Mouse (Mus musculus): ENCODE data around the gene Tmc4. TPM values are rescaled to one million over a fixed set of nuclear protein-coding genes. Genes with fewer than 3 reads are reported as not detected.

The Tmc4 gene
- total RNA-seq, 2 experiments from 2014 or later, result 11.4 to 17.7 TPM

DNA sequence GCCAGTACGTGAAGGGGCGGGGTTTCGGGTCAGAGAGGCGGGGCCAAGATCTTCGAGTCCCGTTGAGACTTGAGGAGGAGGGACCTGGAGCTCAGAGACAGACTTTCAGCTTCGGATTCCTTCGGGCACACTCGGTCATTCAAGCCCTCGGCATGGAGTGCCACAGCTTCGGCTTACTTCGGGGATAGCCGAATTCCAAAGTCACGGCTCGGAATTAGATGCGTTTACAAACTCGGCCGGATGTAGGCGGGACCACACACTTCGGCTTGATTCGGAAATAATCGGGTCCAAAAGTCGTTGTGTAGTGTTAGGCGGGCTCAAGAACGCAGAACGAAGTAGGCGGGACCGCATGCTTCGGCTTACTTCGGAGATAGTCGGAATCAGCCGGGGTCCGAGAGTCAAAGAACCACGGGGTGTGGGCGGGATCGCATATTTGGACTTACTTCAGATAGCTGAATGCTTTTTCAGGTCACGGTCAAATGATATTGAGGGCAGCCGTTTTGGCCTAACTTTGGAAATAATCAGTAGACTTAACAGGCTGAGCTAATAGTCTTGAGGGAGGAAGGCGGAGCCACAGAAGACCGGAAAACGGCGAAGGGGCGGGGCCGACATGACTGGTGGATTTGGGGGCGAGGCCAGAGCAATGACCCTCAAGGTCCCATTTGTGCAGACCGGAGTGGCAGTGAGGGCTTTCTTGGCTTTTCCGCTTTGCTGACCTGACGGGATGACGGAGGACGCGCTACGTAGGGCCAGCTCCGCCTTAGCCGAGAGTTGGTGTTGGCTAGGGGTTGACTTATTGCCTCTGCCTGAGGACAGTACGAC, 15.8 kb upstream of the Tmc4 start, which contains the start of gene Mboat7:
Gene Mboat7 (minus strand): TSS at position 537 of the 822 bp plus-strand sequence.
- DNase-seq (ENCODE audit: low spot score in 2 of 2), result peak; percentile 85 to 92

DNA sequence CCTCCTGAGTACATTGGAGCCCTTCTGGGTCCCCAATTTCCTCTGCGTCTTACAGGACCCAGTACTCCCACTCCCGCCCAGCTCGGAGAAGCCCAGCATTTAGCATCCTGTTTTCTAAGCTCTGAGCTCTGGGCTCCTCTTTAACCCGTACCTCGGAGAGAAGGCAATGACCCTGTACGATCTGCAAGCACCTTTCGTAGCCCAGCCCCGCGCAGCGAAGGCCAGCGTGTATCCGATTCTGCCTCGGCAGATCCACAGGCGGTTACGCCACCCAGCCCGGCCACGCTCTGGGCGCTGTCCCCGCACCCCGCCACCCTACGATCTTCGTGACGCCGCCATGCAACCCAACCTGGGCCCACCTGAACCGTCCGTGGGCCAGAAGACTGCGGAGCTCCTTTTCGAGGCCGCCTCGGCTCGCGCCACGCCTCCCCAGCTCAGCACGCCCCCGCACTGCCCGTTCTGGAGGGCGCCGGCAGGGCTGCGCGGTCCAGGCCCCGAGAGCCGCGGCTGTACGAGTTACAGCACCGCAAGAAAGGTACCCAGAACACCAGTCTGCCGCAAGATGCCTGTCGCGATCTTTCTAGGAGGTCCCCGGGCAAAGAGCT, 15.1 kb upstream of the Tmc4 start, which contains the start of gene Tsen34:
Gene Tsen34 (plus strand): TSS at position 482 of the 605 bp plus-strand sequence.
- no peak for DNase-seq (ENCODE audit: low spot score in 2 of 2)

GRCm38 (mm10) chr7:3691919-3692318, 14.6 kb upstream of the Tmc4 start:
- DNase-seq (ENCODE audit: low spot score in 2 of 2), result no peak

DNA sequence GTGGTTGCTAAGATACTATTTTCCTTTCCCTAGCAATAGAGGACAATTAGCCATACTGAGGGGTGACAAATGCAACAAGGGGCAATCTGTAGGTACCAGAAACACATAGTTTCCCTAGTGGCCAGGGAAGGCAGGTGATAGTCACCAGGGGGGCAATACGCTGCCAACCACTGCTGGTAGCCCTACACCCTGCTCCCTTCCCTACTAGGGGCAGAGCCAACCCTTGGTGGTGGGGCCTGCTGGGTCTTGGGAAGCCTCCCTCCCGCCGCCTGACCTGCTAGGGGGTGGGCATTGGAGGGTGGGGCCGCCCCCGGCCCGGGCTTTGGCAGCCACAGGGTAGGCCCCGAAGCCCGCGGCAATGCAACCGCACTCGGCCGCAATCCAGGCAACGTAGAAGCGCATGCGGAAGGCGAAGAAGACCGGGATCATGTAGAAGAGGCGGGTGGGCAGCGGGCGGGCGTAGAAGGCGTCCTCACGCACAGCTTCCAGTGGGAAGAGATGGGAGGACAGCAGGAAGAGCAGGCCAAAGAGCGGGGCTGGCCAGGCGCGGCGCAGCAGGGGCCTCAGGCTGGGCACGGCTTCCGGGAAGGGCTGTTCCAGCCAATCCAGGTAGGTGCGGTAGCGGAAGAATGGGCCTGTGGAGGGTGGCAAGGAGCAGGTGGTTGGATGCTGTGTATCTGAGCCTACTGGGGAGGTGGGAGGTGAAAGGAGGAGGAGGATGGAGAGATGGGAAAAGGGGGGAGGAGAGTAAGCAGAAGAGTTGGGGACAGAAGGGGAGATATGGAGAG, 8.2 kb upstream of the Tmc4 start:
- no peak for DNase-seq (ENCODE audit: low spot score in 2 of 2)

- no peak for DNase-seq (ENCODE audit: low spot score in 2 of 2)
Observed at GRCm38 (mm10) chr7:3684698-3685097, 7.3 kb upstream of the Tmc4 start.

- no peak for DNase-seq (ENCODE audit: low spot score in 2 of 2)
Observed at GRCm38 (mm10) chr7:3683908-3684550, 6.7 kb upstream of the Tmc4 start.

- DNase-seq (ENCODE audit: low spot score in 2 of 2), result no peak
Observed at GRCm38 (mm10) chr7:3676371-3676770, 982 bp downstream of the Tmc4 start.

GRCm38 (mm10) chr7:3675228-3675548, 2.2 kb downstream of the Tmc4 start:
- DNase-seq (ENCODE audit: low spot score in 2 of 2), result no peak

DNA sequence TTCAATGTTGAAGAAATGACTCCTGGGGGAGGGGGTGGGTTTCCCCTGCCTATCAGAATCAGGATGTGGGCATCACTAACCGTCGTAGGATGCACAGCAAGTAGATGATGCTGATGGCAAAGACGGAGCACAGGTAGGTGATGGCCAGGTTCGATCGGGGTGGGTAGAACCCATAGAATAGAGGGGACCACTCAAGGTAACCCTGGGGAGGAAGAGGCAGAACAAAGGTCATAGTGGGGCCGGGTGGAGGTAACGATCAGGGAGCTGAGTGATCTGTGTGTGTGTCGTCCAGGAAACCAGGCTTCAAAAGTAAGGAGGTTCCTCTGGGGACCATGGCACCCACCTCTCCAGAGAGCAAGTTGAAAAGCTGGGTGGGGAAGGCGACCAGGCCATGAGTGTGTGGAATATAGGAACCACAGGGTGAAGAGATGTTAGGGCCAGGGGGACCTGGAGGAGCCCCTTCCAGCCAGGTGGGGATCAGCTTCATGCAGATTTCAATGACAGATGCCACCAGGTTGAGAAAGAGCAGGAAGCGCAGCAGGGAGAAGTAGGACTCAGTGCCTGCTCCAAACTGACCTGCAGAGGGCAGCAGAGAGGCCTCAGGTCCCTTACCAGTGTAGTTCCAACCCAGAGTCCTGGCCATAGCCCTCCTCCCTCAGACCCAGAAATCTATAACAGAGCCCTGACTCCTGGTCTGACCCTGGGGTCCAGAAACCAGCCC, 2.7 kb downstream of the Tmc4 start:
- DNase-seq (ENCODE audit: low spot score in 2 of 2), result peak; percentile 44 to 68

DNA sequence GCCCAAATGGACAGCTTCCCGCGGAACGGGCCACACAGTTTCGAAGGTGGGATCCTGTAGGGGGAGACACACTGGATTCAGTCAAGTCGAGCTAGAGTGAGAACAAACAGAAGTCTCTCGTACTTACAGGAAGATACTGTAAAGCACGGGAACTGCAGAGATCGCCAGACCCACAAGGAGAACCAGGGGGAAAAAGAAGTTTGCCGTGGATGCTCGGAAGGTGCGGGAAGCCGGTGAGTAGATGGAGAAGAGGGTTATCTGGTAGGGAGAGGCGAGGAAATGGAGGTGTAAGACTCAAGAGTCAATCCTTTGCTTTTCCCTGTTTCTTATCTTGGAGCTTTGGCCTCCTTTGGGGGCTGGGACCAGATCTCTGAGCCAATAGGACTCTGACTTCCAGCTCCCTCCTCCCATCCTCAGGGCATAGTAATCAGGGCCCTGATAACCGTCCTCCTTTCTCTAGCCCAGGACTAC, 10.4 kb downstream of the Tmc4 start:
- DNase-seq (ENCODE audit: low spot score in 2 of 2), result no peak

DNA sequence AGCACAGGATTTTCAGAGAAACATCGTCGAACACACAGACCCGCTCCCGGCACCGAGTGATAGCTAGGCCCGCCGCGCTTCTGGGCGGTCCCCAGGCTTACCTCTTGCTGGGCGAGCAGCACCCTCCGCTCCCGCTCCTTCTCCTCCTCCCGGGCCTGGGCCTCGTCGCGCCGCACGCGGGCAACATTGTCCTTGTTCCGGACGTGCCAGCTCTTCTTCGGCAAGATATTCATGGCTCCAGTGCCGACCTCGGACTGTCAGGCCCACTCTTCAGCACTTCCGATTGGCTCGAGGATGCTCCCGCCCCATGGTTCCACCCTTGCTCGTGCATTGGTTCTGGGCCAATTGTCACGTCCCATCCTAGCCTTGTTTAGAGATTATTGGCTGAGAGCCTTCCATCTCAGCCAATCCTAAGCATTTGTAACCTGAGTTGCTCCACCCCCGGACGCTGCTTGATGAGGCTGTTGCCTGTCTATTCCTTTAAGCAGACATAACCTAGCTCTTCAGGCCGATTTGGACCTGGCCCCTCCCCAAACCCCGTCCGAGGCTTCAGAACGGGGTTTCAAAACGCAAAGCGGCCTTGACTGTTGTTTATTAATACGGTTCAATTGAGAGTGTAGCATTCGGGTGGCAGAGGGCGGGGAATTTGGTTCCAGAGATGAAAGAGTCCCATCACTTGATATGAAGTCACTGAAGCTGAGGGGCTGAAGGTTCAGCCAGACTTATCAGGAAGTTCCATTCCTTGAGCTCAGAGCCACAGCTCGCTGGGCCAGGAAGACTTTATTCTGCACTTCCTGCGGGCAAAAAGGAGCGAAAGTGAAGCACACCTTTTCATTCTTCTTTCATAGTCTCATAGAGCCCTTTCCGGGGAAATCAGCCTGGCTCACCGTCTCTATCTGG, 11.9 kb downstream of the Tmc4 start, which contains the start of gene Leng1:
Gene Leng1 (minus strand): TSS at position 626 of the 900 bp plus-strand sequence.
- DNase-seq (ENCODE audit: low spot score in 2 of 2), result peak; percentile 79 to 91

DNA sequence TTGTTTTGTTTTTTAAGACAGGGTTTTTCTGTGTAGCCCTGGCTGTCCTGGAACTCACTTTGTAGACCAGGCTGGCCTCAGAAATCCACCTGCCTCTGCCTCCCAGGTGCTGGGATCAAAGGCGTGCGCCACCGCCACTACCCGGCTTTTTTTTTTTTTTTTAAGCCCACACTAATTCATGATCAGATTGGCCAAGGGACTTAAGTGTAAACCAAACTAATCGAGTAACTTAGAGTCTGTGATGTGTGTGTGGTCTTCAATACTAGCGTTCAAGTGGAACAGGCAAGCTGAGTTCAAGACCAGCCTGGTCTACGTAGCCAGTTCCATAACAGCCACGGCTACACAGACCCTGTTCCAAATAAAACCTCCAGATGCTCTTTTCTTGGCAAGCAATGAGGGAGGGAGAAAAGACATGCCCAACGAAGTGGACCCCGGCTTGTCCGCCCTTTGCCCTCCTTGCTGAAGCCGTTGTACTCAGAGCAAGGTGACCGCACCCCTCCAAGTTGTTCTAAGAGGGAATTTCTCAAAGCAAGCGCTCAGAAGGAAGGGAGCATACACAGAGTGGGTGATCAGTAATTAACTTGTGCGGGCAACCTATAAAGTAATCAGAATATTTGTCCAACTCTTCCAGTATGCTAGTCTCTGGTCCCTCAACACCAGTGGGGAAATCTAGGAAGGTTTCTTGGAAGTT, 12.7 kb downstream of the Tmc4 start:
- no peak for DNase-seq (ENCODE audit: low spot score in 2 of 2)

GRCm38 (mm10) chr7:3658578-3658977, 18.8 kb downstream of the Tmc4 start:
- no peak for DNase-seq (ENCODE audit: low spot score in 2 of 2)

DNA sequence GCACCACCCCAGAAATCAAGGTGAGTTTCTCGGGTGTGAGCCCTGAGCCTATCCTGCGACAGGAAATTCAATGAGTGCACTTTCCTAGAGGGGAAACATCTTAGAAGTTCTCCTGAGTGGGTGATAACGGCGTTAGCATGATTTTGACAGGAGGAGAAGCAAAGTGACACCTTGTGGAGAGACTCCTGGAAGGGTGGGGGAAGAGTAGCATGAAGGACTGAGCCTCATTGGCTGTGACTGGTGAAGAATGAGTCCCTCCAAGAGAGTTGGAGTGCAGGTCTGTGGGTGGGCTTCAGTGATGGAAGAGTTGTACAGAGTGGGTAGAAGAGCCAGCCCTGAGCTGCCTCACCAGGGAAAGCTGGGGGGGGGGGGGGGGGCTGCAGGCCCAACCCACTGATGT, 20.4 kb downstream of the Tmc4 start:
- no peak for DNase-seq (ENCODE audit: low spot score in 2 of 2)

DNA sequence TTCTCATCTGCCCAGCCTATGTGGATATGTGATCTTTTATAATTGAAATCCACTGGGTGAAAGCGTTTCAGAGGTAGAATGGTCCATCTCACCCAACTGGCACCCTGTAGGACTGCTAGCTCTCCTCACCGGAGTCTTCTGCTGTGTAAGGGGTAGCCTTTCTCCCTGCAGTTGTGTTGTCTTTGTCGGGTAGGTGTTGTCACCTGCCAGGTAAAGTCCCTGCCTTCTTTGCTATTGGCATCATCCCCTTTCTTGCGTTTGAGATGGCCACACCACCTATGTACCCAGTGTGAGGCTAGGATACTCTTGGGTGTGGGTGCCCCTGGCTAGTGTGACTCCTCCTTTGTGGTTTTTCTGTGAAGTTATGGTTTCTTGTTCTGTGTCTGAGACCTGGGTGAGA, 30.7 kb downstream of the Tmc4 start:
- no peak for DNase-seq (ENCODE audit: low spot score in 2 of 2)

DNA sequence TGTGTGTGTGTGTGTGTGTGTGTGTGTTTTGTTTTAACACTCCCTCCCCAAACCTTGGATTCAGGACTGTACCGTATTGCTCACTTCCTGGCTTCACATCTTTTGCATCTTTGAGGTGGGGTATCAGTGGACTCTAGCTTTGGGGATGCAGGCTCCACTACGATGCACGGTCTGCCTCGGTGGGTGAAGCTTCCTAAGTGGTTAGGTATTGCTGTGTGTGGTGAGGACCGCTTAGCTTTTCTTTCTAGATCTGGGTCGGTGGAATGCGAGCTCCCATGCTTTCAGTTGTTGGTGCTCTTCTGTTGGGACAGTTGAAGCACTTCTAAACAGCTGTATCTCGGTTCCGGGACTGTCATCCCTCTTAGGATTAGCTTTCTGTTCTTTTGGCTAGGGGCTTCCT, 31.2 kb downstream of the Tmc4 start:
- no peak for DNase-seq (ENCODE audit: low spot score in 2 of 2)

GRCm38 (mm10) chr7:3645488-3646025, 31.8 kb downstream of the Tmc4 start:
- peak in 1 of 2 experiments; percentile 25 for DNase-seq (ENCODE audit: low spot score in 2 of 2)

DNA sequence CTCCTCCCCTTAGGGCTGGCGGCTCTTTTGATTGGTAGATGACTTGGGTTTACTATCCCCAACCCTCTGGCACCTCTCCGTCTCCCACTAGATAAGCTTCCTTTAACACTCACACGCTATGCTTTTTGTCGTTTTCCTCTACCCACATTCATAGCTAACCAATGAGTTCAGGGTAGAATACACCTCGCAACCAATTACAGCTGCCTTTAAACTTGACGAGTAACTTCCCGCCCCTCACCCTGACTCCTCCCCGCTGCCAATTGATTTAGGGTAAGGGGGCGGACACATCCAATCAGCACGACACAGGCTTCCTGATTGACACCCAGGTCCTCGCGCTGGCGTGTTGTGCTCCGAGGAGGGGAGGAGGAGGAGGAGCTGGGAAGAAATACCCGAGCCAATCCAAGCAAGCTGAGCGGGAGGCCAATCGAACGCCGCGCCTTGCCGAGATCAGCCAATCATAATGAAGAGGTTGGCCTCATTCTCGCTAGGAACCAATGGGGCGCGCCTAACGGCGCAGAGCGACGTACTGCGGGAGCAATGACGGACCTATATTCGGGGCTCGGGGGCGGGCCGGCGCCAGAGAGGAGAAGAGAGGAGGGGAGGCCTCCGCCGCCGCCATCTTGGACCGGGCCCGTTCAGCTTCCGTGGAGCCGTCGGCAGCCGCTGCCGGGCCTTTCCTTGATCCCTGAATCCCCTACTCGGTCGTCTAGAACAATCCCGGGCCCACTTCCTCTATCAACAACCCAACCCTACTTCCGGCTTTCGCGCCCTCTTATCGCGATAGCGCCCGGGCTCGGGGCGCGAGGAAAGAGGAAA, 32.5 kb downstream of the Tmc4 start, which contains the start of gene Cnot3:
Gene Cnot3 (plus strand): TSS at position 597 of the 816 bp plus-strand sequence.
- DNase-seq (ENCODE audit: low spot score in 2 of 2), result peak; percentile 94 to 96

All from adrenal gland, postnatal 4 days (tissue).